Mouse (Mus musculus) bone marrow macrophage, adult 2 months (primary cell): ENCODE measurements around the gene Ppfia2. TPM values are rescaled to one million over a fixed set of nuclear protein-coding genes. Genes with fewer than 3 reads are reported as not detected.

Source experiments
- H3K27ac ChIP-seq: 2 replicates; pipeline ENCODE4 v1.5.1; 2012; ENCODE audit warnings: low read depth, low read length; ENCODE audit not compliant: insufficient read depth
- H3K4me1 ChIP-seq: 2 replicates; pipeline ENCODE4 v1.6.1; 2012; ENCODE audit warnings: low read length; ENCODE audit not compliant: control insufficient read depth, insufficient read depth
- H3K4me3 ChIP-seq: 2 replicates; pipeline ENCODE4 v1.5.1; 2012; ENCODE audit warnings: mild to moderate bottlenecking, low read length, moderate library complexity; ENCODE audit not compliant: insufficient read depth
- CTCF ChIP-seq: IDR thresholded peaks from 2 replicates; pipeline ENCODE4 v1.5.1; 2012; ENCODE audit warnings: low read depth, mild to moderate bottlenecking, low read length, moderate library complexity
- POLR2A ChIP-seq: IDR thresholded peaks from 2 replicates; pipeline ENCODE4 v1.6.1; 2012; ENCODE audit warnings: mild to moderate bottlenecking, low read depth, low read length, borderline replicate concordance
- polyA plus RNA-seq: library from polyadenylated mRNA; stranded (reverse); fragments of >200 nt; gene quantifications from 2 replicates; pipeline ENCODE4 v1.2.4, GENCODE M21; 2012; ENCODE audit not compliant: missing spikeins, insufficient read depth, insufficient read length

Gene Ppfia2
- polyA plus RNA-seq, 1 experiment = not detected

- Histone ChIP-seq H3K4me3 (no peak overlapping the region), H3K4me1 (no peaks in the 10 kb centered on the region), H3K27ac (no peak overlapping the region)
- TF ChIP-seq POLR2A (no peak), CTCF (no peak)
These were observed 274.8 kb downstream of the Ppfia2 start for GRCm38 (mm10) chr10:106744966-106745365.

GRCm38 (mm10) chr10:106761061-106761460, 290.9 kb downstream of the Ppfia2 start:
- H3K4me1 ChIP-seq = no peaks in the 10 kb centered on the region
- no peak for TF ChIP-seq POLR2A
- no peak for TF ChIP-seq CTCF
- H3K4me3 ChIP-seq = no peak overlapping the region
- no peak overlapping the region for H3K27ac ChIP-seq

GRCm38 (mm10) chr10:106763785-106764184, 293.6 kb downstream of the Ppfia2 start:
- TF ChIP-seq POLR2A = no peak
- TF ChIP-seq CTCF = no peak
- no peak overlapping the region for H3K4me3 ChIP-seq
- no peaks in the 10 kb centered on the region for H3K4me1 ChIP-seq
- no peak overlapping the region for H3K27ac ChIP-seq

GRCm38 (mm10) chr10:106775571-106775970, 305.4 kb downstream of the Ppfia2 start:
- Histone ChIP-seq H3K4me1 (no peaks in the 10 kb centered on the region), H3K27ac (no peak overlapping the region), H3K4me3 (no peak overlapping the region)
- TF ChIP-seq CTCF (no peak), POLR2A (no peak)

- TF ChIP-seq CTCF (no peak), POLR2A (no peak)
- no peak overlapping the region for H3K27ac ChIP-seq
- H3K4me1 ChIP-seq = no peaks in the 10 kb centered on the region
- H3K4me3 ChIP-seq = no peak overlapping the region
These were observed 345.3 kb downstream of the Ppfia2 start for GRCm38 (mm10) chr10:106815447-106815846.

GRCm38 (mm10) chr10:106818381-106818780, 348.2 kb downstream of the Ppfia2 start:
- H3K4me1 ChIP-seq = no peaks in the 10 kb centered on the region
- H3K4me3 ChIP-seq = no peak overlapping the region
- H3K27ac ChIP-seq = no peak overlapping the region
- no peak for TF ChIP-seq POLR2A
- no peak for TF ChIP-seq CTCF

GRCm38 (mm10) chr10:106824215-106824614, 354.1 kb downstream of the Ppfia2 start:
- Histone ChIP-seq H3K4me1 (no peaks in the 10 kb centered on the region), H3K27ac (no peak overlapping the region)
- TF ChIP-seq POLR2A (no peak), CTCF (no peak)

GRCm38 (mm10) chr10:106838476-106838875, 368.3 kb downstream of the Ppfia2 start:
- TF ChIP-seq POLR2A = no peak
- no peak for TF ChIP-seq CTCF
- Histone ChIP-seq H3K4me1 (no peaks in the 10 kb centered on the region), H3K27ac (no peak overlapping the region), H3K4me3 (no peak overlapping the region)

More at GRCm38 (mm10) chr10:106824215-106824614, 354.1 kb downstream of the Ppfia2 start:
- H3K4me3 ChIP-seq = no peak overlapping the region

GRCm38 (mm10) chr10:106858106-106858505, 388.0 kb downstream of the Ppfia2 start:
- TF ChIP-seq CTCF (no peak), POLR2A (no peak)
- H3K4me3 ChIP-seq = no peak overlapping the region

GRCm38 (mm10) chr10:106870233-106870632, 400.1 kb downstream of the Ppfia2 start:
- H3K4me3 ChIP-seq = no peak overlapping the region
- TF ChIP-seq CTCF = no peak
- no peak for TF ChIP-seq POLR2A
- no peak overlapping the region for H3K27ac ChIP-seq

More at GRCm38 (mm10) chr10:106858106-106858505, 388.0 kb downstream of the Ppfia2 start:
- Histone ChIP-seq H3K27ac (no peak overlapping the region), H3K4me1 (no peaks in the 10 kb centered on the region)

GRCm38 (mm10) chr10:106871847-106872246, 401.7 kb downstream of the Ppfia2 start:
- no peak overlapping the region for H3K27ac ChIP-seq
- no peak for TF ChIP-seq POLR2A
- TF ChIP-seq CTCF = no peak
- H3K4me3 ChIP-seq = no peak overlapping the region
- no peaks in the 10 kb centered on the region for H3K4me1 ChIP-seq

More at GRCm38 (mm10) chr10:106870233-106870632, 400.1 kb downstream of the Ppfia2 start:
- H3K4me1 ChIP-seq = no peaks in the 10 kb centered on the region
